Mouse (Mus musculus) forebrain, embryonic 16.5 days (tissue): ENCODE results near the gene Gsta2. TPM values are rescaled to one million over a fixed set of nuclear protein-coding genes. Genes with fewer than 3 reads are reported as not detected.
"Not testable (repeated sequence)": the region's sequence is repeated elsewhere in the genome, so short reads cannot be mapped to it uniquely, and the experiment has no call there.

Source experiments
- ATAC-seq: fragments of 200-750 bp; cut with Nextera tagmentation; 2 replicates; pipeline ENCODE4 v1.8.0; 2017; ENCODE audit warnings: mild to moderate bottlenecking, moderate library complexity
- H3K27ac ChIP-seq: fragments of 300-500 bp; sonication (generic); 2 replicates; pipeline ENCODE4 v1.5.1; 2014; ENCODE audit warnings: low read length, control low read depth
- H3K27me3 ChIP-seq: fragments of 300-500 bp; sonication (generic); replicated peaks from 2 replicates; pipeline ENCODE4 v1.6.1; 2014; ENCODE audit warnings: low read length; ENCODE audit not compliant: control insufficient read depth, insufficient read depth
- H3K36me3 ChIP-seq: fragments of 300-500 bp; sonication (generic); 2 replicates; pipeline ENCODE4 v1.6.1; 2014; ENCODE audit not compliant: control insufficient read depth, insufficient read depth
- H3K4me1 ChIP-seq: fragments of 300-500 bp; sonication (generic); replicated peaks from 2 replicates; pipeline ENCODE4 v1.6.1; 2014; ENCODE audit warnings: low read length; ENCODE audit not compliant: control insufficient read depth, insufficient read depth
- H3K4me2 ChIP-seq: fragments of 300-500 bp; sonication (generic); 2 replicates; pipeline ENCODE4 v1.6.1; 2014; ENCODE audit warnings: mild to moderate bottlenecking, low read length, control low read depth
- H3K4me3 ChIP-seq: fragments of 300-500 bp; sonication (generic); replicated peaks from 2 replicates; pipeline ENCODE4 v1.5.1; 2014; ENCODE audit warnings: mild to moderate bottlenecking, low read length, control low read depth
- H3K9ac ChIP-seq: fragments of 300-500 bp; sonication (generic); replicated peaks from 2 replicates; pipeline ENCODE4 v1.6.1; 2014; ENCODE audit warnings: low read depth, low read length, control low read depth
- H3K9me3 ChIP-seq: fragments of 300-500 bp; sonication (generic); 2 replicates; pipeline ENCODE4 v1.6.1; 2016; ENCODE audit warnings: low read length; ENCODE audit not compliant: control insufficient read depth
- WGBS: fragments of 180-500 bp; shearing (Covaris S2); extraction: QIAGEN DNeasy Blood & Tissue Kit; methylation state at CpG from one replicate; pipeline ENCODE4 v1.1.7; 2014; 5-methylcytosine and 5-hydroxymethylcytosine counted together
- polyA plus RNA-seq: library from polyadenylated mRNA; unstranded; fragments of >200 nt; fragmentation: Nextera tagmentation; extraction: Ambion mirVana; gene quantifications from 2 replicates; pipeline ENCODE4 v1.2.1, GENCODE M21; 2015

The Gsta2 gene
- polyA plus RNA-seq, 1 experiment from 2014 or later: not detected

- H3K36me3 ChIP-seq, H3K27me3 ChIP-seq, H3K4me1 ChIP-seq, H3K4me2 ChIP-seq, H3K4me3 ChIP-seq, H3K9me3 ChIP-seq, ATAC-seq, H3K9ac ChIP-seq, H3K27ac ChIP-seq: not testable (repeated sequence)
- 78% methylated on average over 4 of the region's 7 CpGs for whole genome bisulfite sequencing
Measured at GRCm38 (mm10) chr9:78294781-78295180, 60.8 kb downstream of the Gsta2 start.

- not testable (repeated sequence) for H3K4me3 ChIP-seq, H3K36me3 ChIP-seq
- 83% methylated on average over 1 of the region's 1 CpGs for WGBS
Measured at GRCm38 (mm10) chr9:78293683-78294082, 61.9 kb downstream of the Gsta2 start.

GRCm38 (mm10) chr9:78292462-78292861, 63.1 kb downstream of the Gsta2 start:
- not testable (repeated sequence) for H3K27me3 ChIP-seq, ATAC-seq, H3K27ac ChIP-seq, H3K36me3 ChIP-seq, H3K9me3 ChIP-seq, H3K4me3 ChIP-seq, H3K9ac ChIP-seq, H3K4me2 ChIP-seq, H3K4me1 ChIP-seq
- 88% methylated on average over 7 of the region's 8 CpGs for WGBS

More at GRCm38 (mm10) chr9:78293683-78294082, 61.9 kb downstream of the Gsta2 start:
- not testable (repeated sequence) for H3K9ac ChIP-seq, H3K9me3 ChIP-seq, H3K4me2 ChIP-seq, H3K4me1 ChIP-seq, H3K27me3 ChIP-seq, ATAC-seq, H3K27ac ChIP-seq

GRCm38 (mm10) chr9:78289723-78290122, 65.9 kb downstream of the Gsta2 start, which contains the start of gene Gm10639:
TSS of gene Gm10639 (plus strand) at chr9:78289923.
- not testable (repeated sequence) for H3K4me3 ChIP-seq, H3K4me2 ChIP-seq, H3K27me3 ChIP-seq, ATAC-seq, H3K27ac ChIP-seq, H3K4me1 ChIP-seq, H3K9me3 ChIP-seq, H3K36me3 ChIP-seq, H3K9ac ChIP-seq
- 84% methylated on average over 3 of the region's 3 CpGs for WGBS

- H3K4me1 ChIP-seq, H3K27ac ChIP-seq, H3K4me2 ChIP-seq, H3K4me3 ChIP-seq, H3K27me3 ChIP-seq, H3K9ac ChIP-seq, H3K36me3 ChIP-seq, ATAC-seq, H3K9me3 ChIP-seq: not testable (repeated sequence)
- 88% methylated on average over 1 of the region's 1 CpGs for WGBS
Measured at GRCm38 (mm10) chr9:78289063-78289462, 66.5 kb downstream of the Gsta2 start.

- WGBS: 86% methylated on average over 4 of the region's 4 CpGs
- not testable (repeated sequence) for H3K4me2 ChIP-seq, H3K36me3 ChIP-seq, H3K4me3 ChIP-seq, H3K27ac ChIP-seq, H3K9ac ChIP-seq, H3K4me1 ChIP-seq, ATAC-seq, H3K27me3 ChIP-seq, H3K9me3 ChIP-seq
Measured at GRCm38 (mm10) chr9:78282002-78282711, 73.4 kb downstream of the Gsta2 start.

Other genes starting within 250 kb of the Gsta2 start
- gene Fbxo9, start 246.7 kb downstream of the Gsta2 start, polyA plus RNA-seq: 56.9 and 60.2 TPM in 2 replicates
- gene Ick, start 246.6 kb downstream of the Gsta2 start, polyA plus RNA-seq: 39.4 and 40.4 TPM in 2 replicates
- gene Gsta4, start 173.0 kb downstream of the Gsta2 start, polyA plus RNA-seq: 11.9 and 14.9 TPM in 2 replicates
- gene Gsta1, start 125.1 kb downstream of the Gsta2 start, polyA plus RNA-seq: not detected in 2 replicates
- not detected in 2 replicates for gene Gm3776, start 98.7 kb downstream of the Gsta2 start, polyA plus RNA-seq
- gene Gm10639, start 65.9 kb downstream of the Gsta2 start, polyA plus RNA-seq: not detected in 2 replicates
- gene Omt2a, start 41.0 kb downstream of the Gsta2 start, polyA plus RNA-seq: not detected in 2 replicates
- not detected in 2 replicates for gene Omt2b, start 28.2 kb downstream of the Gsta2 start, polyA plus RNA-seq
- gene Dppa5a, start 12.4 kb upstream of the Gsta2 start, polyA plus RNA-seq: 1.9 and 3.8 TPM in 2 replicates
- gene Ooep, start 22.9 kb upstream of the Gsta2 start, polyA plus RNA-seq: 2.4 and 4.0 TPM in 2 replicates
- 0.25 and 0.30 TPM in 2 replicates for gene Ddx43, start 40.0 kb upstream of the Gsta2 start, polyA plus RNA-seq
- gene Cgas, start 87.4 kb upstream of the Gsta2 start, polyA plus RNA-seq: 0.54 and 0.84 TPM in 2 replicates
- gene Mto1, start 92.4 kb upstream of the Gsta2 start, polyA plus RNA-seq: 30.7 and 31.1 TPM in 2 replicates
- 1.0 and 1.3 TPM in 2 replicates for gene Gm17324, start 93.0 kb upstream of the Gsta2 start, polyA plus RNA-seq
- gene Eef1a1, start 133.4 kb upstream of the Gsta2 start, polyA plus RNA-seq: 3,742 and 4,125 TPM in 2 replicates
- gene Slc17a5, start 232.3 kb upstream of the Gsta2 start, polyA plus RNA-seq: 16.6 and 18.2 TPM in 2 replicates